Mouse (Mus musculus) CH12.LX (cell line): ENCODE results near the gene Fmnl1. TPM values are rescaled to one million over a fixed set of nuclear protein-coding genes. Genes with fewer than 3 reads are reported as not detected.

Experiments used
- DNase-seq: peaks from one replicate; pipeline ENCODE4 v3.0.0-alpha.2; 2013; ENCODE audit errors: extremely low read depth
- H3K27ac ChIP-seq: 2 replicates; pipeline ENCODE4 v1.5.1; 2012; ENCODE audit warnings: low read depth, mild to moderate bottlenecking, control low read depth, moderate library complexity; ENCODE audit not compliant: insufficient read depth
- H3K27me3 ChIP-seq: replicated peaks from 2 replicates; pipeline ENCODE3; 2012; ENCODE audit warnings: inconsistent platforms
- H3K36me3 ChIP-seq, 2 experiments: replicated peaks in 1 of 2; 2 replicates each; pipeline versions ENCODE3 to v1.6.1; 2012; ENCODE audit warnings: inconsistent platforms in 1 of 2, low read length in 1 of 2, mild to moderate bottlenecking in 1 of 2, mixed read lengths in 1 of 2, moderate library complexity in 1 of 2; ENCODE audit not compliant: control insufficient read depth in 1 of 2, insufficient read depth in 1 of 2
- H3K4me1 ChIP-seq, 2 experiments: 2 replicates each; pipeline ENCODE4 v1.6.1; 2012; ENCODE audit warnings: inconsistent platforms in 1 of 2, moderate library complexity in 1 of 2; ENCODE audit not compliant: insufficient read depth in 2 of 2, control insufficient read depth in 1 of 2
- H3K4me2 ChIP-seq: 2 replicates; pipeline ENCODE4 v1.6.1; 2012; ENCODE audit warnings: low read depth, mild to moderate bottlenecking, control low read depth; ENCODE audit not compliant: poor library complexity, insufficient read depth, severe bottlenecking
- H3K4me3 ChIP-seq, 3 experiments: fragments of 150-350 bp in 1 of 3; sonication (generic) in 1 of 3; replicated peaks in 1 of 3; 2 replicates each; pipeline versions ENCODE3 to v1.5.1; 2011 to 2012; ENCODE audit warnings: low read depth in 2 of 3, low read length in 2 of 3, mild to moderate bottlenecking in 2 of 3, moderate library complexity in 2 of 3, control low read depth in 1 of 3, improper control_type of control experiment in 1 of 3, inconsistent platforms in 1 of 3, mixed read lengths in 1 of 3; ENCODE audit not compliant: poor library complexity in 1 of 3
- H3K79me2 ChIP-seq: replicated peaks from 2 replicates; pipeline ENCODE4 v1.6.1; 2012; ENCODE audit warnings: mild to moderate bottlenecking, moderate library complexity; ENCODE audit not compliant: control insufficient read depth, poor library complexity, insufficient read depth, severe bottlenecking; ENCODE audit errors: extremely low read depth
- H3K9ac ChIP-seq: 2 replicates; pipeline ENCODE4 v1.6.1; 2012; ENCODE audit warnings: low read depth, mild to moderate bottlenecking, control low read depth, moderate library complexity; ENCODE audit not compliant: insufficient read depth
- H3K9me3 ChIP-seq: replicated peaks from 2 replicates; pipeline ENCODE3; 2012; ENCODE audit warnings: low read length, inconsistent platforms, mixed read lengths
- BHLHE40 ChIP-seq: IDR thresholded peaks from 2 replicates; pipeline ENCODE4 v1.6.1; 2011; ENCODE audit warnings: mild to moderate bottlenecking, low read depth, low read length, improper control_type of control experiment
- CHD1 ChIP-seq: IDR thresholded peaks from 2 replicates; pipeline ENCODE4 v1.6.1; 2012; ENCODE audit warnings: low read depth, low read length, improper control_type of control experiment, inconsistent platforms
- CHD2 ChIP-seq: IDR thresholded peaks from 2 replicates; pipeline ENCODE4 v1.6.1; 2011; ENCODE audit warnings: low read length, improper control_type of control experiment
- CTCF ChIP-seq, 2 experiments: IDR thresholded peaks in 1 of 2; conservative IDR thresholded peaks in 1 of 2; 2 replicates each; pipeline ENCODE4 v1.5.1; 2011 to 2012; ENCODE audit warnings: low read depth in 2 of 2, low read length in 2 of 2, improper control_type of control experiment in 1 of 2, inconsistent platforms in 1 of 2, mild to moderate bottlenecking in 1 of 2, moderate library complexity in 1 of 2
- E2F4 ChIP-seq: IDR thresholded peaks from 2 replicates; pipeline ENCODE4 v1.6.1; 2011; ENCODE audit warnings: low read depth, low read length, improper control_type of control experiment; ENCODE audit not compliant: insufficient replicate concordance
- ELF1 ChIP-seq: IDR thresholded peaks from 2 replicates; pipeline ENCODE4 v1.6.1; 2014; ENCODE audit warnings: low read depth, mild to moderate bottlenecking, inconsistent platforms, low read length, improper control_type of control experiment
- EP300 ChIP-seq: IDR thresholded peaks from 2 replicates; pipeline ENCODE4 v1.6.1; 2011; ENCODE audit warnings: low read length, improper control_type of control experiment
- ETS1 ChIP-seq: conservative IDR thresholded peaks from 2 replicates; pipeline ENCODE4 v1.6.1; 2012; ENCODE audit warnings: low read depth, mild to moderate bottlenecking, inconsistent platforms, low read length, improper control_type of control experiment, moderate library complexity
- GABPA ChIP-seq: IDR thresholded peaks from 2 replicates; pipeline ENCODE4 v1.6.1; 2012; ENCODE audit warnings: low read depth, low read length, improper control_type of control experiment, inconsistent platforms; ENCODE audit not compliant: insufficient replicate concordance
- HCFC1 ChIP-seq: IDR thresholded peaks from 2 replicates; pipeline ENCODE4 v1.6.1; 2012; ENCODE audit warnings: low read depth, mild to moderate bottlenecking, inconsistent platforms, low read length, improper control_type of control experiment
- IRF4 ChIP-seq: IDR thresholded peaks from 2 replicates; pipeline ENCODE4 v1.6.1; 2014; ENCODE audit warnings: low read depth, mild to moderate bottlenecking, inconsistent platforms, low read length, improper control_type of control experiment
- JUN ChIP-seq: IDR thresholded peaks from 2 replicates; pipeline ENCODE4 v1.6.1; 2011; ENCODE audit warnings: low read depth, mild to moderate bottlenecking, low read length, improper control_type of control experiment, moderate library complexity; ENCODE audit not compliant: insufficient read depth
- JUND ChIP-seq: conservative IDR thresholded peaks from 2 replicates; pipeline ENCODE4 v1.6.1; 2011; ENCODE audit warnings: low read depth, low read length, improper control_type of control experiment
- KAT2A ChIP-seq: IDR thresholded peaks from 2 replicates; pipeline ENCODE4 v1.6.1; 2012; ENCODE audit warnings: low read length, improper control_type of control experiment, inconsistent platforms; ENCODE audit not compliant: insufficient replicate concordance
- MAFK ChIP-seq: IDR thresholded peaks from 2 replicates; pipeline ENCODE4 v1.6.1; 2011; ENCODE audit warnings: low read length, improper control_type of control experiment; ENCODE audit not compliant: insufficient replicate concordance
- MAX ChIP-seq: IDR thresholded peaks from 2 replicates; pipeline ENCODE4 v1.6.1; 2011; ENCODE audit warnings: low read length, improper control_type of control experiment
- MAZ ChIP-seq: IDR thresholded peaks from 2 replicates; pipeline ENCODE4 v1.6.1; 2012; ENCODE audit warnings: low read depth, mild to moderate bottlenecking, inconsistent platforms, low read length, improper control_type of control experiment, moderate library complexity
- MEF2A ChIP-seq: IDR thresholded peaks from 2 replicates; pipeline ENCODE4 v1.6.1; 2014; ENCODE audit warnings: low read depth, mild to moderate bottlenecking, inconsistent platforms, low read length, improper control_type of control experiment, borderline replicate concordance
- MXI1 ChIP-seq: IDR thresholded peaks from 2 replicates; pipeline ENCODE4 v1.6.1; 2011; ENCODE audit warnings: mild to moderate bottlenecking, low read depth, low read length, improper control_type of control experiment
- MYC ChIP-seq: IDR thresholded peaks from 2 replicates; pipeline ENCODE4 v1.6.1; 2011; ENCODE audit warnings: low read depth, mild to moderate bottlenecking, improper control_type of control experiment, low read length
- NELFE ChIP-seq: IDR thresholded peaks from 2 replicates; pipeline ENCODE4 v1.6.1; 2011; ENCODE audit warnings: low read depth, low read length, improper control_type of control experiment
- NRF1 ChIP-seq: IDR thresholded peaks from 2 replicates; pipeline ENCODE4 v1.6.1; 2014; ENCODE audit warnings: low read depth, mild to moderate bottlenecking, inconsistent platforms, low read length, improper control_type of control experiment, moderate library complexity
- PAX5 ChIP-seq: IDR thresholded peaks from 2 replicates; pipeline ENCODE4 v1.6.1; 2012; ENCODE audit warnings: low read length, inconsistent platforms, mixed read lengths
- POLR2A ChIP-seq: IDR thresholded peaks from 2 replicates; pipeline ENCODE4 v1.6.1; 2011; ENCODE audit warnings: low read depth, mild to moderate bottlenecking, improper control_type of control experiment, low read length
- POLR2AphosphoS2 ChIP-seq: IDR thresholded peaks from 2 replicates; pipeline ENCODE4 v1.6.1; 2011; ENCODE audit warnings: low read depth, low read length, improper control_type of control experiment
- RAD21 ChIP-seq: IDR thresholded peaks from 2 replicates; pipeline ENCODE4 v1.6.1; 2011; ENCODE audit warnings: low read depth, mild to moderate bottlenecking, low read length, improper control_type of control experiment, moderate library complexity
- RCOR1 ChIP-seq: conservative IDR thresholded peaks from 2 replicates; pipeline ENCODE4 v1.6.1; 2012; ENCODE audit warnings: low read depth, mild to moderate bottlenecking, inconsistent platforms, low read length, improper control_type of control experiment
- SIN3A ChIP-seq: IDR thresholded peaks from 2 replicates; pipeline ENCODE4 v1.6.1; 2012; ENCODE audit warnings: low read length, improper control_type of control experiment, inconsistent platforms
- SMC3 ChIP-seq: IDR thresholded peaks from 2 replicates; pipeline ENCODE4 v1.6.1; 2011; ENCODE audit warnings: low read depth, low read length, improper control_type of control experiment
- TBP ChIP-seq: conservative IDR thresholded peaks from 2 replicates; pipeline ENCODE4 v1.6.1; 2011; ENCODE audit warnings: low read depth, low read length, improper control_type of control experiment
- TCF12 ChIP-seq: IDR thresholded peaks from 2 replicates; pipeline ENCODE4 v1.6.1; 2014; ENCODE audit warnings: low read depth, mild to moderate bottlenecking, inconsistent platforms, low read length, improper control_type of control experiment
- UBTF ChIP-seq: IDR thresholded peaks from 2 replicates; pipeline ENCODE4 v1.6.1; 2012; ENCODE audit warnings: low read depth, mild to moderate bottlenecking, inconsistent platforms, low read length, improper control_type of control experiment, moderate library complexity
- USF1 ChIP-seq: IDR thresholded peaks from 2 replicates; pipeline ENCODE4 v1.6.1; 2014; ENCODE audit warnings: low read depth, mild to moderate bottlenecking, inconsistent platforms, low read length, improper control_type of control experiment
- USF2 ChIP-seq: conservative IDR thresholded peaks from 2 replicates; pipeline ENCODE4 v1.6.1; 2011; ENCODE audit warnings: low read depth, low read length, improper control_type of control experiment
- ZC3H11A ChIP-seq: IDR thresholded peaks from 2 replicates; pipeline ENCODE4 v1.6.1; 2012; ENCODE audit warnings: low read depth, mild to moderate bottlenecking, inconsistent platforms, low read length, improper control_type of control experiment
- ZKSCAN1 ChIP-seq: IDR thresholded peaks from 2 replicates; pipeline ENCODE4 v1.6.1; 2012; ENCODE audit warnings: low read depth, inconsistent platforms, low read length, improper control_type of control experiment, borderline replicate concordance
- ZMIZ1 ChIP-seq: IDR thresholded peaks from 2 replicates; pipeline ENCODE4 v1.6.1; 2012; ENCODE audit warnings: low read depth, mild to moderate bottlenecking, inconsistent platforms, low read length, improper control_type of control experiment
- ZNF384 ChIP-seq: IDR thresholded peaks from 2 replicates; pipeline ENCODE4 v1.6.1; 2012; ENCODE audit warnings: low read depth, low read length, improper control_type of control experiment, inconsistent platforms
- dilution Hi-C: fragments of 300-500 bp; cut with MboI; formaldehyde crosslinking; loops from 2 replicates; pipeline ENCODE4 v1.14.3; 2020; ENCODE audit warnings: low sequenced_read_pairs; ENCODE audit not compliant: extremely low pct_unique_long_range_greater_than_20kb, extremely low pct_ligation_motif_present
- in situ Hi-C: fragments of 300-500 bp; cut with MboI; formaldehyde crosslinking; loops from 3 replicates; pipeline ENCODE4 v1.14.3; 2019; ENCODE audit warnings: low sequenced_read_pairs, low pct_ligation_motif_present, low pct_unique_long_range_greater_than_20kb, mixed read lengths
- polyA plus RNA-seq: library from polyadenylated mRNA; unstranded; fragments of >175 nt; gene quantifications from 2 replicates; pipeline ENCODE4 v1.2.1, GENCODE M21; 2012; ENCODE audit warnings: low read depth; ENCODE audit not compliant: insufficient read length
- total RNA-seq, 2 experiments: library from RNA; depleted of rRNA; stranded (reverse); fragments of 300-350 nt in 1 of 2; fragments of >200 nt in 1 of 2; gene quantifications; 2 replicates each; pipeline ENCODE4 v1.2.3; 2012 to 2014

Gene Fmnl1
- total and polyA plus RNA-seq, 3 experiments, result 6.9 to 118 (median 35.0) TPM

DNA sequence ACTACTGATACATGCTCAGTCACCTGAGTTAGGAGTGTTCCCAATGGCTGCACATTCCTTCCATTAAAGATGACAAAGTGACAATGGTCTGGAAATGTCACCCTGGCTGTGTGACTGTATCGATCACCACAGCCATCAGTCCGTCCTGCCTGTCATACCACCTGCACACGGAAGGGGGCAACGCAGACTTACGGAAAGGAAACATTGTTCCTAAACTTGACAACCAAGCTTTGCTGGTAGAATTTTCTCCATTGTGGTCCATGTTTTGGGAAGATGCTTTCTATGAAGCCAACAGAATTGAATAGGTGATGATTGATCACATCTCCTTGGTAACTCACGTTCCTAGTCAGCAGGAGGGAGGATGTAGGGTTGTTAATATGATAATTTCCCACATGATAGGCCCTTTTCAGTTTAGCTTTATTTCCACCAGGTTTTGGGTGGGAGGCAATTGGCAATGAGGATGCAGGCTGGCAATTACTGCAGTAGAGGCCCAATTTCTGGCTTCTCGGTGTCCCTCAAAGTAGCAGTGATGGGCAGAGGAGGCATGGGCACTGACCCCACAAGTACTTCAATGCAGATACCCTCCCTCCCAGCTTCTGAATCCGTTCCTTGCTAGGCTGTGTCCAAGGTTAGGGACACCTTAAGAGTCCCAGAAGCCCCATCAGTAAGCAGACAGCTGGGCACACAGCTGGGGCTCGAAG is 2.1 kb upstream of the Fmnl1 start:
- Histone ChIP-seq H3K4me3 (no peak overlapping the region), H3K9me3 (peaks cover 8% of the 10 kb centered on the region), H3K27ac (no peak overlapping the region), H3K79me2 (peaks cover 27% of the 10 kb centered on the region), H3K4me1 (peaks cover 8 to 44% of the 10 kb centered on the region in 2 experiments), H3K4me2 (no peak overlapping the region), H3K36me3 (no peaks in the 10 kb centered on the region), H3K27me3 (no peaks in the 10 kb centered on the region), H3K9ac (no peak overlapping the region)
- in situ Hi-C loops, result loop anchor here (25.0 kb wide), 1 partner anchor 393 kb away; no protein-coding TSS in a partner anchor
- DNase-seq, result peak; percentile 86
- no peak for TF ChIP-seq E2F4
- TF ChIP-seq BHLHE40, result no peak; the same call in 1 of the 2 replicates
- no peak for TF ChIP-seq ZKSCAN1
- peak; percentile 72 for TF ChIP-seq IRF4
- no peak; the same call in none of the 2 replicates for TF ChIP-seq RAD21
- TF ChIP-seq SMC3, result peak; percentile 100
- peak; percentile 100 for TF ChIP-seq ZC3H11A
- no peak for TF ChIP-seq KAT2A
- peak; percentile 44; the same call in 1 of the 2 replicates for TF ChIP-seq NELFE
- no peak for TF ChIP-seq PAX5
- no peak; the same call in 1 of the 2 replicates for TF ChIP-seq HCFC1
- TF ChIP-seq POLR2A, result no peak
- TF ChIP-seq MAFK, result no peak
- TF ChIP-seq CHD2, result no peak
- 0 out of 2 replicates have a peak, but pooled peaks have one; percentile 48 for TF ChIP-seq TCF12
- TF ChIP-seq JUND, result peak; percentile 23; the same call in 1 of the 2 replicates
- TF ChIP-seq ZNF384, result no peak
- peak; percentile 65; the same call in 1 of the 2 replicates for TF ChIP-seq MEF2A
- TF ChIP-seq UBTF, result no peak
- 0 out of 2 replicates have a peak, but pooled peaks have one; percentile 14 for TF ChIP-seq JUN
- peak; percentile 99 to 100 for TF ChIP-seq CTCF (conservative IDR thresholded peaks at IDR 0.05 in 1 of 2, IDR thresholded peaks at IDR 0.05 in 1 of 2; ENCODE audit: low read depth in 2 of 2, low read length in 2 of 2)
- TF ChIP-seq ETS1, result no peak
- TF ChIP-seq MYC, result 0 out of 2 replicates have a peak, but pooled peaks have one; percentile 69
- TF ChIP-seq MXI1, result no peak
- TF ChIP-seq MAZ, result 0 out of 2 replicates have a peak, but pooled peaks have one; percentile 27
- TF ChIP-seq TBP, result no peak
- no peak for TF ChIP-seq POLR2AphosphoS2
- TF ChIP-seq MAX, result peak; percentile 77
- TF ChIP-seq RCOR1, result no peak
- TF ChIP-seq GABPA, result no peak
- no peak for TF ChIP-seq USF1
- TF ChIP-seq USF2, result no peak
- no peak for TF ChIP-seq CHD1
- peak; percentile 44; the same call in 1 of the 2 replicates for TF ChIP-seq NRF1
- no peak for TF ChIP-seq EP300
- TF ChIP-seq ZMIZ1, result 0 out of 2 replicates have a peak, but pooled peaks have one; percentile 22
- TF ChIP-seq SIN3A, result peak; percentile 80
- TF ChIP-seq ELF1, result peak; percentile 14; the same call in 1 of the 2 replicates
- dilution Hi-C loops, result no loop called here
